Mouse (Mus musculus) heart, postnatal 0 days (tissue): ENCODE data around the gene Prkag2. TPM values are rescaled to one million over a fixed set of nuclear protein-coding genes. Genes with fewer than 3 reads are reported as not detected.

ENCODE experiments used
- ATAC-seq: fragments of 200-750 bp; cut with Nextera tagmentation; 2 replicates; pipeline ENCODE4 v1.8.0; 2017; ENCODE audit warnings: low read depth, moderate number of reproducible peaks, moderate library complexity; ENCODE audit not compliant: insufficient read depth
- DNase-seq: peaks from one replicate; pipeline ENCODE4 v3.0.0-alpha.2; 2016; ENCODE audit warnings: low spot score
- H3K27ac ChIP-seq: fragments of 300-500 bp; sonication (generic); 2 replicates; pipeline ENCODE4 v1.5.1; 2014; ENCODE audit warnings: low read depth, mild to moderate bottlenecking
- H3K27me3 ChIP-seq: fragments of 300-500 bp; sonication (generic); 2 replicates; pipeline ENCODE4 v1.6.1; 2014; ENCODE audit warnings: low read length, mixed read lengths; ENCODE audit not compliant: control insufficient read depth, insufficient read depth
- H3K36me3 ChIP-seq: fragments of 300-500 bp; sonication (generic); replicated peaks from 2 replicates; pipeline ENCODE4 v1.6.1; 2014; ENCODE audit warnings: low read length, mixed read lengths; ENCODE audit not compliant: control insufficient read depth, insufficient read depth
- H3K4me1 ChIP-seq: fragments of 300-500 bp; sonication (generic); 2 replicates; pipeline ENCODE4 v1.6.1; 2014; ENCODE audit warnings: antibody characterized with exemption; ENCODE audit not compliant: control insufficient read depth, insufficient read depth
- H3K4me2 ChIP-seq: fragments of 300-500 bp; sonication (generic); 2 replicates; pipeline ENCODE4 v1.6.1; 2014; ENCODE audit warnings: low read depth, mild to moderate bottlenecking, low read length, moderate library complexity
- H3K4me3 ChIP-seq: fragments of 300-500 bp; sonication (generic); 2 replicates; pipeline ENCODE4 v1.5.1; 2014; ENCODE audit warnings: low read depth, low read length
- H3K9ac ChIP-seq: fragments of 300-500 bp; sonication (generic); replicated peaks from 2 replicates; pipeline ENCODE4 v1.6.1; 2014; ENCODE audit warnings: low read depth, low read length, mixed read lengths
- H3K9me3 ChIP-seq: fragments of 300-500 bp; sonication (generic); replicated peaks from 2 replicates; pipeline ENCODE4 v1.6.1; 2016; ENCODE audit warnings: low read length; ENCODE audit not compliant: control insufficient read depth
- CTCF ChIP-seq: IDR thresholded peaks from 2 replicates; pipeline ENCODE4 v1.5.1; 2016; ENCODE audit warnings: antibody characterized with exemption, control low read depth, low read depth
- EP300 ChIP-seq: IDR thresholded peaks from 2 replicates; pipeline ENCODE4 v1.6.1; 2016; ENCODE audit warnings: antibody characterized with exemption, low read depth
- WGBS: fragments of 180-500 bp; shearing (Covaris S2); extraction: QIAGEN DNeasy Blood & Tissue Kit; methylation state at CpG from one replicate; pipeline ENCODE4 v1.1.7; 2014; 5-methylcytosine and 5-hydroxymethylcytosine counted together
- polyA plus RNA-seq: library from polyadenylated mRNA; unstranded; fragments of >200 nt; fragmentation: Nextera tagmentation; extraction: Ambion mirVana; gene quantifications from 2 replicates; pipeline ENCODE4 v1.2.1, GENCODE M21; 2015
- total RNA-seq: library from RNA; depleted of rRNA; stranded (reverse); fragments of >200 nt; gene quantifications from 2 replicates; pipeline ENCODE4 v1.2.3, GENCODE M21; 2014; ENCODE audit warnings: low replicate concordance

Gene Prkag2
- total and polyA plus RNA-seq, 2 experiments from 2014 or later = 62.9 to 121 TPM

DNA sequence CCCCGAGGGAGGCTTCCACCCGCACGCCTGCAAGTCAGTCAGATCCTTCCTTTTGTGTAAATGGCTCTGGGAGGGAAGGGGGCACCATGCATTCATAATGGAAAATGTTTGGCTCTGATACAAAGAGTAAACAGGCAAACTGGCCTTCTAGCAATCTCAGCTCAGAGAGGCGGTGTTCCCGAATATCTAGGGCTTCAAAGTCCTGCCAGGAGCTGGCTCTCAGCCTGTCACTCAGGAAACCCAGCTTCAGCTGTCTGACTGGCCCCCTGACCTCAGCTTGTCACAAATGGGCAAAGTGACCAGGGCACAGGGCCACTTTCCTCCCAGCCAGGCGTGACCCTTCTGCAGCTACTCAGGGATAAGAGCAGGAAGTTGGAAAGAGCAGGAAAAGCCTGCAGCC lies 33.3 kb downstream of the Prkag2 start:
- peak overlapping the region; percentile 60 for H3K27ac ChIP-seq
- peaks cover 16% of the 10 kb centered on the region for H3K4me1 ChIP-seq
- H3K27me3 ChIP-seq = no peaks in the 10 kb centered on the region
- WGBS = 20% methylated on average over 6 of the region's 6 CpGs
- H3K9me3 ChIP-seq = no peaks in the 10 kb centered on the region
- TF ChIP-seq EP300 (peak; percentile 60; the same call in 1 of the 2 replicates), CTCF (no peak)
- peak overlapping the region; percentile 2; the same call in 1 of the 2 replicates for H3K9ac ChIP-seq
- peak; percentile 49 for ATAC-seq
- H3K4me3 ChIP-seq = no peak overlapping the region
- H3K4me2 ChIP-seq = no peak overlapping the region
- DNase-seq = peak; percentile 46
- no peaks in the 10 kb centered on the region for H3K36me3 ChIP-seq

DNA sequence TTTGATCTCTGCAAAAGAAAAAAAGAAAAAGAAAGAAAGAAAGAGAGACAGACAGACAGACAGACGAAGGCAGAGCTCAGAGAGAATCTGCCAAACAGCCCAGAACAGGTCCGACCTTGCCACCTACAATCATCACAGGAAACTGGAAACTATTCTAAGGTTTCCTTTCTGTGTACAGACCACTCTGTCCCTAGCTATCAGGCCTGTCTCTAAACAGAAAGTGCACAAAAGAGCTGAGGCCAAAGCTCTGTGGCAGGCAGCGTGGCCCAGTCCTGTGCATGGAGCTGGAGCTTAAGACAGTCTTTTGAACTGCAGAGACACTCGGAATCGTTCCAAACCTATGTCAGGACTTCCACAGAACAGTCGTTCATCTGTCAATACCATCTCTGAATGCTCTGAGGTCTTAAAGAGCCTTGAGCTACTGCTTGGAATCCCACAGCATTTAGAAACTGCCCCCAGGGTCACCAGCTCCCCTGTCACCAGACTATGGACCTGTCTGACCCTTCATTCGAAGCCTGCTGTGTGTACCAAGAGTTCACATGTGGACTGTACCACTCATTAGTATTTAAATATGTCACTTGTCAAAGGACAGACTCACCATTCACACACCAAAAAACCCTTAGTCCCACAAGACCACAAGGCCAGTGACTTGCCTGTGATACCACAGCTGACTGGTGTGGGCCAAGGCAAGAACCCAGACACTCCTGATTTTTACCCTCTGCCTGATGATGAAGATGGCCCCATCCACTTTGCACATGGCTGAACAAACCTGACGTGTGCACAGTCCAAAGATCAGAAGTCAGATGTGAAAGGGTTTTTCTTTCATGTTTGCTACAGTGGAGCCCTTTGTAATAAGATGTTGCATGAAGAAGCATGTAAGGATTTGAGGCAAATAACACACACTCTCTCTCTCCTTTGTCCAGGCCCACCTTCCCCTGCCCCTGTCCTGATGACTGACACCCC lies 35.9 kb downstream of the Prkag2 start:
- H3K27me3 ChIP-seq = no peaks in the 10 kb centered on the region
- no peak overlapping the region for H3K4me3 ChIP-seq
- TF ChIP-seq EP300 = no peak
- TF ChIP-seq CTCF = no peak
- peaks cover 16% of the 10 kb centered on the region for H3K4me1 ChIP-seq
- no peak overlapping the region for H3K4me2 ChIP-seq
- no peak overlapping the region for H3K9ac ChIP-seq
- no peaks in the 10 kb centered on the region for H3K36me3 ChIP-seq
- 56% methylated on average over 8 of the region's 8 CpGs for WGBS
- H3K27ac ChIP-seq = no peak overlapping the region
- no peaks in the 10 kb centered on the region for H3K9me3 ChIP-seq
- ATAC-seq (no peak), DNase-seq (no peak)

DNA sequence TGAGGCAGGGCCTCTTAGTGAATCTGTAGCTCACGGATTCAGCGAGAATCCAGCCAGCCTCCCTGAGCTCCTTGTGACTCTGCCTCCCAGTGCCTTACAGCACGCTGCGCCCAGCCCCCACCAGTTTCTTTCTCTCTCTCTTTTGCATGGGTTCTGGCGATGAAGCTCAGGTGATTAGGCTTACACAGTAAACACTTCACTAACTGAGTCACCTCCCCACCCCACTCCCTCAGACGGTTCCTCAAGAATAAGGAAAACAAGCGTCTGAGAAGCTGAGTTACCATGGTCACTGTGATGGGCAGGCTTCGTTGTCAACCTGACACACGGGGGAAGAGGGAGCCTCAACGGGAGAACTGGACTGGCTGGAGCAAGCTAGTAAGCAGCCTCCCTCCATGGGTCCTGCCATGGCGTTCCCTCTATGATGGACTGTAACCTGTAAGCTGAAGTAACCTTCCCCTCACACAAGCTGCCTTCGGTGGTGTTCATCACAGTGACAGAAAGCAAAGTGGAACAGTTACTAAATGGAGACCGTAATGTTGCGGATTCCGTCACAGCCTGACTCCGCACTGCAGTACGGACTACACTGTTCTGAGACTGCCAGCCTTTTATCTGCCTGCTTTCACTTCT lies 37.8 kb downstream of the Prkag2 start:
- TF ChIP-seq EP300 (no peak), CTCF (no peak)

DNA sequence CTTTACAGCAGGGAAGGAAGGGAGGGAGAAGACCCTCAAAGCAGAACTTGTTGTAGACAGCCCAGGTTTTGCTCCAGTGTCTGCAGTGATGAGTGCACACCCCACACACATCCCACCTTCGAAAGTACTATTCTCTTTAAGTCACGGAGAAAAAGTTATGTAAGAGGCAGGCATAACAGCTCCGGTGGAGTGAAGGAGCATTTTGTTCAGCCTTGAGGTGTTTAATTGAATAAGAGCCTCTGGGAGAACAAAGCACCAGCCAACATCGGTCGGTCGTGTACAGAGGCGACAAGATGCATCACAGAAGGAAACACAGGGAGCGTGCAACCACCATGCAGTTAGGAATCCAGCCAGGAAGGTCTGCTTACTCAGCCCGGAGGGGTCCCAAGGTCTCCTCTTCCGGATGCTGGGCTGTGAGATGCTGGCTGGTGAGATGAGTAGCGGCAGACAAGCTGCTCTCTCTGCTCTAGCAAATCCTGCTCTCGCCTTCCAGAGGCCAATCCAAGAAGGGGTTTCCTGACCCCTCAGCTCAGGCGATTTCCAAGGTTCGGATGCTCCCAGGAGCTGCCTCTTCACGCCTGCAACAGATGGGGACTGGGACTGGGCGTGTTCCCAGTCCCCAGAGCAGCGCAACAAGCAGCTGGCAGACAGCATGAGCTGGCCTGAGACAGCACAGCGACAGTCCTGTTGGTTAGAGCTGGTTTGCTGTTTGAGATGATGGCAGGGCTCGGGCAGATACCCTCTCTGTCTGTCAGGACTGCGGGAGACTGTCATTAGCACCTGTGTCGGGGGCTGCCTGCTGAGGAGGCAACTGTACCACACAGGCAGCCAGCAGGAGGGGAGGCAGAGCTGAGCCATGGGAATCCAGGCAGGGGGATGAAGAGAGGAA lies 41.3 kb downstream of the Prkag2 start:
- Histone ChIP-seq H3K36me3 (no peaks in the 10 kb centered on the region), H3K27me3 (no peaks in the 10 kb centered on the region), H3K4me1 (peaks cover 4% of the 10 kb centered on the region), H3K9ac (no peak overlapping the region), H3K4me2 (no peak overlapping the region), H3K4me3 (no peak overlapping the region), H3K9me3 (no peaks in the 10 kb centered on the region), H3K27ac (no peak overlapping the region)
- TF ChIP-seq CTCF = no peak
- TF ChIP-seq EP300 = no peak
- no peak for DNase-seq
- WGBS = 47% methylated on average over 21 of the region's 21 CpGs
- ATAC-seq = 0 out of 2 replicates have a peak, but pooled peaks have one; percentile 18

More for the DNA sequence above, 37.8 kb downstream of the Prkag2 start:
- ATAC-seq (no peak), DNase-seq (no peak)
- no peaks in the 10 kb centered on the region for H3K27me3 ChIP-seq
- 62% methylated on average over 17 of the region's 17 CpGs for WGBS
- H3K4me1 ChIP-seq = peaks cover 11% of the 10 kb centered on the region
- no peaks in the 10 kb centered on the region for H3K9me3 ChIP-seq
- no peak overlapping the region for H3K4me3 ChIP-seq
- H3K9ac ChIP-seq = no peak overlapping the region
- H3K4me2 ChIP-seq = no peak overlapping the region
- H3K36me3 ChIP-seq = no peaks in the 10 kb centered on the region
- H3K27ac ChIP-seq = no peak overlapping the region

DNA sequence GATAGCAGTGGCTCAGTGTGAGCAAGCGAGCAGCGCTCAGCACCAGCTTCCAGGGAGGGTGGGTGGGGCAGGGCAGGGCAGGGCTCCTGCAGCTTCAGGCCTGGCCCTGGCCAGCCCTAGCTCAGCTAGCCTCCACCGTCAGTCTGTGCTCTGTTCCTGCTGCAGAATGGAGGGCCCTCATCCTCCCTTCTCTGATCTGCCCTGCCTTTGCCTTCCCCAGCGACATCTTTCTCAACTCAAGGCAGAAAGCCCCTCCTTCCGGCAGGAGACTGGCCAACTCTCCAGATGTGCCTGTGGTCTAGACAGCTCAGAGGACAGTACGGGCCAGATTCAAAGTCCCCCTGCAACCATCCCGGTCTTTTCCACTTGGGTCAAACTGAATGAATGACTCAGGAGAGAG lies 42.0 kb downstream of the Prkag2 start:
- ATAC-seq (no peak), DNase-seq (no peak)
- TF ChIP-seq CTCF = no peak
- no peak for TF ChIP-seq EP300
- Histone ChIP-seq H3K27me3 (no peaks in the 10 kb centered on the region), H3K4me3 (no peak overlapping the region), H3K4me1 (peaks cover 11% of the 10 kb centered on the region), H3K27ac (no peak overlapping the region), H3K9me3 (no peaks in the 10 kb centered on the region), H3K4me2 (no peak overlapping the region), H3K9ac (no peak overlapping the region), H3K36me3 (no peaks in the 10 kb centered on the region)
- WGBS = 51% methylated on average over 7 of the region's 7 CpGs
